9 mouse cellular contexts compared by ENCODE assay signal in the genomic region with DNA sequence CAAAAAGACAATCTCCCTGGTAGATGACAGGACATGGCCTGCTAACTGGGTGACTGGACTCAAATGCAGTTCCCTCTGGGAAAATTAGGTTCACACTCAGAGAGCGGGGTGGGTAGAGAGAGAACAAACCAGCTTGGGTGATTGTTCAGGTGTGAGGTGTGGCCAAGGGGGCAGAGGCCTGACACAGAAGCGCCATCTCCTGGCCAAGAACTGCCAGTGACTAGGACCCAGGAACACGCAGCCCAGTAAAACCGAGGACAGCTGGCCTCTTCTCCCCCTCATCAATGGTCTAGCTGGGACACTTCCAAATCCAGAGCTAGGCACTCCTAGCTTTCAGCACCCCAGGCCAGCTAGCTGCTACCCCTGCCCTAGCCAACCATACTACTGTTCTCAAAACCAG. TPM values are rescaled to one million over a fixed set of nuclear protein-coding genes. Genes with fewer than 3 reads are reported as not detected.
A peak's percentile ranks its signal among the peaks of the same experiment; 100 is the strongest.
DNase-seq lines count a peak whose midpoint lies in the region; ATAC-seq and TF ChIP-seq lines count a peak whose summit lies in the region.
"Had no signal": no experiment of that assay in that cellular context is flagged by ENCODE, and none has a peak within 500 bp of the region (broad histone marks: within the 10 kb centered on the region; RNA-seq: fewer than 3 reads in every experiment).

No protein-coding gene starts in this region.

- no peak overlapping the region for H3K9ac ChIP-seq in liver, embryonic 11.5 days (ENCODE audit: low read depth, low read length)
- H3K9ac ChIP-seq in hindbrain, postnatal 0 days (replicated peaks; ENCODE audit: low read length) = no peak overlapping the region
- H3K9ac ChIP-seq: liver, embryonic 13.5 days had no signal

- no peak overlapping the region for H3K4me3 ChIP-seq in liver, embryonic 11.5 days (ENCODE audit: low read depth, low read length)
- no peak overlapping the region for H3K4me3 ChIP-seq in hindbrain, postnatal 0 days (ENCODE audit: low read length)
- H3K4me3 ChIP-seq: liver, embryonic 13.5 days had no signal

- no peak for ATAC-seq in liver, embryonic 11.5 days (replicated peaks; ENCODE audit: low FRiP score)
- ATAC-seq in hindbrain, postnatal 0 days = peak; percentile 57

- no peaks in the 10 kb centered on the region for H3K9me3 ChIP-seq in liver, embryonic 11.5 days (ENCODE audit: control insufficient read depth, low read length)
- no peaks in the 10 kb centered on the region for H3K9me3 ChIP-seq in hindbrain, postnatal 0 days (ENCODE audit: low read length)
- H3K9me3 ChIP-seq: liver, embryonic 13.5 days had no signal

- no peaks in the 10 kb centered on the region for H3K36me3 ChIP-seq in liver, embryonic 11.5 days (ENCODE audit: control insufficient read depth, insufficient read depth, low read length)
- no peaks in the 10 kb centered on the region for H3K36me3 ChIP-seq in hindbrain, postnatal 0 days (ENCODE audit: insufficient read depth, low read length)
- H3K36me3 ChIP-seq: liver, embryonic 13.5 days had no signal

- peaks cover 28% of the 10 kb centered on the region for H3K27me3 ChIP-seq in liver, embryonic 11.5 days (replicated peaks; ENCODE audit: control insufficient read depth, insufficient read depth, low read length)
- H3K27me3 ChIP-seq in hindbrain, postnatal 0 days (ENCODE audit: insufficient read depth, low read length) = peaks cover 18% of the 10 kb centered on the region

- peak; percentile 62 for DNase-seq in adrenal gland, postnatal 10 days
- DNase-seq in adrenal gland, adult 2 months = no peak
- peak; percentile 14 for DNase-seq in liver
- DNase-seq in liver, embryonic 11.5 days (ENCODE audit: low spot score) = no peak
- DNase-seq in cerebellum, postnatal 10 days = peak; percentile 80 to 85
- DNase-seq in hindbrain, postnatal 0 days (ENCODE audit: low spot score) = peak; percentile 65
- DNase-seq in lung, postnatal 25 days (ENCODE audit: low spot score) = peak; percentile 14
- DNase-seq in spleen, postnatal 36 days (ENCODE audit: low spot score in 2 of 2) = no peak
- DNase-seq: liver, embryonic 13.5 days had no signal

- H3K4me2 ChIP-seq in liver, embryonic 11.5 days = no peak overlapping the region
- no peak overlapping the region for H3K4me2 ChIP-seq in hindbrain, postnatal 0 days (ENCODE audit: low read depth, low read length)
- H3K4me2 ChIP-seq: liver, embryonic 13.5 days had no signal

- WGBS in liver, embryonic 11.5 days = 12% methylated on average over 4 of the region's 4 CpGs
- WGBS in hindbrain, postnatal 0 days = 8% methylated on average over 4 of the region's 4 CpGs

- peak; percentile 81 for TF ChIP-seq CTCF in hindbrain, postnatal 0 days (IDR thresholded peaks at IDR 0.05; ENCODE audit: low read depth)

- H3K27ac ChIP-seq in liver, embryonic 11.5 days (ENCODE audit: low read depth, low read length) = no peak overlapping the region
- H3K27ac ChIP-seq in hindbrain, postnatal 0 days = no peak overlapping the region
- H3K27ac ChIP-seq: liver, embryonic 13.5 days had no signal

- peaks cover 3% of the 10 kb centered on the region; the same call in 1 of the 2 replicates for H3K4me1 ChIP-seq in liver, embryonic 11.5 days (replicated peaks; ENCODE audit: control insufficient read depth, insufficient read depth, low read length)
- peaks cover 3% of the 10 kb centered on the region; the same call in 1 of the 2 replicates for H3K4me1 ChIP-seq in hindbrain, postnatal 0 days (ENCODE audit: insufficient read depth, low read length)
- H3K4me1 ChIP-seq: liver, embryonic 13.5 days had no signal

RNA-seq across cellular contexts. Expression of gene Oxtr, which starts 5.4 kb away (rescaled TPM):
- total RNA-seq in adrenal gland, postnatal 10 days (2021) = 10 to 100 TPM; 38.6 to 39.8 TPM
- total RNA-seq in adrenal gland, adult 2 months (2021) = 100 to 1,000 TPM in 1 of 2 experiments, 10 to 100 TPM in 1; 21.0 to 333 TPM
- 98.5 and 193 TPM in 2 replicates for polyA plus RNA-seq in adrenal gland, adult 2 months (2012; rRNA removed)
- 0.04 TPM in 1 of 2 replicates, not detected in the other for polyA plus RNA-seq in liver, embryonic 11.5 days (2014; fragmentation: Nextera tagmentation; extraction: Ambion mirVana)
- total RNA-seq in hindbrain, postnatal 0 days (2014; rRNA removed) = 5.2 and 8.4 TPM in 2 replicates
- 2.2 and 2.7 TPM in 2 replicates for polyA plus RNA-seq in hindbrain, postnatal 0 days (2015; fragmentation: Nextera tagmentation; extraction: Ambion mirVana)
- polyA plus RNA-seq: liver, embryonic 13.5 days had no signal

RNA-seq across cellular contexts. Expression of gene Cav3, which starts 25.0 kb away (rescaled TPM):
- 10 to 100 TPM in 1 of 2 experiments, 1 to 10 TPM in 1; 4.2 to 11.3 TPM for total RNA-seq in adrenal gland, postnatal 10 days (2021)
- not detected for total RNA-seq in adrenal gland, adult 2 months (2021)
- 0.08 TPM in 1 of 2 replicates, not detected in the other for polyA plus RNA-seq in adrenal gland, adult 2 months (2012; rRNA removed)
- polyA plus RNA-seq in liver, embryonic 11.5 days (2014; fragmentation: Nextera tagmentation; extraction: Ambion mirVana) = 0.52 TPM in 1 of 2 replicates, not detected in the other
- total RNA-seq in hindbrain, postnatal 0 days (2014; rRNA removed) = not detected in 2 replicates
- 0.16 TPM in 1 of 2 replicates, not detected in the other for polyA plus RNA-seq in hindbrain, postnatal 0 days (2015; fragmentation: Nextera tagmentation; extraction: Ambion mirVana)

Comparison
In these comparisons a context has a peak if more than half of its experiments do, and no peak if none do; other contexts are left out.
1. DNase-seq: peak in adrenal gland, postnatal 10 days (single experiment), liver (single experiment), cerebellum, postnatal 10 days (2 of 2), hindbrain, postnatal 0 days (single experiment) and lung, postnatal 25 days (single experiment); none in adrenal gland, adult 2 months (single experiment), liver, embryonic 11.5 days (single experiment) and spleen, postnatal 36 days (0 of 2).